Mouse (Mus musculus) frontal cortex, adult 2 months (tissue): Measurements from ENCODE around the gene Gm44596. TPM values are rescaled to one million over a fixed set of nuclear protein-coding genes. Genes with fewer than 3 reads are reported as not detected.

ENCODE experiments used
- DNase-seq, 2 experiments: peaks; one replicate each; pipeline ENCODE4 v3.0.0; 2022; ENCODE audit warnings: low spot score in 1 of 2; ENCODE audit errors: extremely low spot score in 1 of 2
- polyA plus RNA-seq: library from polyadenylated mRNA; depleted of rRNA; stranded (reverse); fragments of >200 nt; gene quantifications from 2 replicates; pipeline ENCODE4 v1.2.3, GENCODE M21; 2012

The Gm44596 gene
- polyA plus RNA-seq, 1 experiment: not detected

- DNase-seq: peak in 1 of 2 experiments; percentile 34
These were observed 49.7 kb downstream of the Gm44596 start for GRCm38 (mm10) chr6:128425046-128425445.

- no peak for DNase-seq
These were observed 52.3 kb downstream of the Gm44596 start for GRCm38 (mm10) chr6:128427571-128427970.

GRCm38 (mm10) chr6:128429300-128429699 is 54.0 kb downstream of the Gm44596 start:
- no peak for DNase-seq

GRCm38 (mm10) chr6:128429826-128430225 is 54.5 kb downstream of the Gm44596 start:
- DNase-seq: no peak

GRCm38 (mm10) chr6:128432356-128432915 is 57.1 kb downstream of the Gm44596 start:
- DNase-seq: no peak

GRCm38 (mm10) chr6:128433566-128433965 is 58.3 kb downstream of the Gm44596 start:
- no peak for DNase-seq

GRCm38 (mm10) chr6:128435474-128435873 is 60.2 kb downstream of the Gm44596 start:
- no peak for DNase-seq

- no peak for DNase-seq
These were observed 61.2 kb downstream of the Gm44596 start for GRCm38 (mm10) chr6:128436356-128437005.

- DNase-seq: peak in 1 of 2 experiments; percentile 27
These were observed 62.0 kb downstream of the Gm44596 start for GRCm38 (mm10) chr6:128437288-128437687.

GRCm38 (mm10) chr6:128437731-128438316 is 62.5 kb downstream of the Gm44596 start:
- DNase-seq: peak in 1 of 2 experiments; percentile 53

- DNase-seq: peak; percentile 73 to 92
These were observed 63.1 kb downstream of the Gm44596 start, which contains the start of gene Fkbp4 for GRCm38 (mm10) chr6:128438317-128438870. Fkbp4 (minus strand) TSS chr6:128438677.

GRCm38 (mm10) chr6:128438871-128439341 is 63.6 kb downstream of the Gm44596 start:
- DNase-seq: no peak

- DNase-seq: no peak
These were observed 64.9 kb downstream of the Gm44596 start for GRCm38 (mm10) chr6:128440238-128440637.

GRCm38 (mm10) chr6:128445761-128446535 is 70.6 kb downstream of the Gm44596 start:
- peak in 1 of 2 experiments; percentile 74 for DNase-seq

- DNase-seq: no peak
These were observed 71.8 kb downstream of the Gm44596 start for GRCm38 (mm10) chr6:128447063-128447462.

GRCm38 (mm10) chr6:128455835-128456605 is 80.7 kb downstream of the Gm44596 start:
- peak in 1 of 2 experiments; percentile 37 for DNase-seq
